Mouse (Mus musculus) cerebellum, adult 2 months (tissue): ENCODE measurements around the gene Stxbp2.
A peak's percentile ranks its signal among the peaks of the same experiment; 100 is the strongest.

Source experiments
- CTCF ChIP-seq: fragments of 200-500 bp; IDR thresholded peaks from 2 replicates; pipeline ENCODE4 v1.5.1; 2011; ENCODE audit warnings: low read depth, mild to moderate bottlenecking, control low read depth, low read length, moderate library complexity, borderline replicate concordance; ENCODE audit not compliant: insufficient read depth
- POLR2A ChIP-seq: fragments of 200-500 bp; IDR thresholded peaks from 2 replicates; pipeline ENCODE4 v1.6.1; 2011; ENCODE audit warnings: low read length, control low read depth, borderline replicate concordance; ENCODE audit not compliant: insufficient read depth

DNA sequence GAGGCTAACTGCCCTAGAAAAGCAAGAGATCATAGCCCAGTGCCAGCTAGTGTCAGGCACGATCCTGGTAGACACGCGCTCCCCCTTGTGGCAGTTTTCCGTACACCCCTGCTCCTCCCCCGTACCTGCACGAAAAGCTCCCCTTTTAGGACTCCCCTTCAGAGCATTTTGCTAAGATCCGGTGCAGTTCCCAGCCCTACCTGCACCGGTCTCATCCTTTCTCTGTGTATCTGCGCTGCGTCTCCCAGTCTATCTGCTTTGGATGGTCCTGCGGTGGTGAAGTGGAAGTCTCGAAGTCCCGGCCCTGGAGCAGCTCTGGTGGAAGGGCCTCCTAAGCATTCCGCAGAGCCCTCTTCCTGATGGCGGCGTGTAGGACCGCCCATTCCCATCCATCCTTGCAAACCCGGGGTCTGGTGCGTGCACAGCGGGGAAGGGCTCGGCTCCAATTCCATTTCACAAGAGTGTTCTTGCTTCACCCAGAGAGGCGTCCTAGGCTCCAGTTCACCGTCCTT, 41.3 kb downstream of the Stxbp2 start, which contains the start of gene Fcor:
- TF ChIP-seq CTCF, result peak; percentile 95
- peak; percentile 65; the same call in 1 of the 2 replicates for TF ChIP-seq POLR2A
